Mouse (Mus musculus): ENCODE results near the gene Serhl.

- no peak for TF ChIP-seq CTCF (IDR thresholded peaks at IDR 0.05; ENCODE audit: borderline replicate concordance, control insufficient read depth, extremely low read depth, insufficient read depth, low read length, poor library complexity)
- no peak for TF ChIP-seq POLR2A (IDR thresholded peaks at IDR 0.05; ENCODE audit: control insufficient read depth, extremely low read depth, insufficient read depth, low read length, poor library complexity)
These were observed 69.4 kb downstream of the Serhl start for GRCm38 (mm10) chr15:83158587-83159160.
